Mouse (Mus musculus): Measurements from ENCODE around the gene Zbtb37. TPM values are rescaled to one million over a fixed set of nuclear protein-coding genes. Genes with fewer than 3 reads are reported as not detected.

The Zbtb37 gene
- polyA plus RNA-seq, 1 experiment = 15.5 TPM

DNA sequence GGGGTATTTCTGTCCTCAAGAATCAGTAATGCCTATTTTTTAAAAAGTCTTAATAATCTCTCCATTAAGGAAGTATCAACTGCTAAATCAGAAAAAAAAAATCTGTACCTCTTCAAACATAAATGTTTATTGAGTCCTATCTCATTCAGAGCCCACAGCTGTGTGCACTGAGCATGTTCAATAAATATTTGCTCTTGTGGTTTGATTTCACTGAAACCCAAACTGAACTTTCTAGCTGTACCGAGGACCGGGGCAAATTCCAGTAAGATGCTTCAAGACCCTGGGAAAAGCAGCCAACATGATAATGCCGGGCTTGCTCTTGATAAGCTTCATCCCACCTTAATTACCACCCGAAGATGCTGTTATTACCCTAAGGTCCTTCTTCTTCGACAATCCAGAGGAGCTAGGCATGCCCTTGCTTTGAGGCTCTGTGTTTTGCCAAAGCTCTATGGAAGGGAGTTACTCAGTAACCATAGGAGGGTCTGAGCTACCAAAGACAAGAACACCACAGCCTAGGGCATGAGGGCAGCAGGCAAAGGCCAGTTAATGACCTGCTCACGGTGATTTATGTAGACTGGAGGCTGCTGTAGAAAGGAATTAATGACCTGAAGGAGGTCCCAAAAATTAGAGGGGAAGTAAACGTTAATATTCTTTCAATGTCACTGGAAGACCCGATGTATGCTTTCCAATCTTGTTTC lies 54.0 kb downstream of the Zbtb37 start:
- TF ChIP-seq POLR2A (IDR thresholded peaks at IDR 0.05; ENCODE audit: insufficient read depth, low read length) (no peak), CTCF (IDR thresholded peaks at IDR 0.05; ENCODE audit: low read depth, low read length) (no peak), EP300 (IDR thresholded peaks at IDR 0.05; ENCODE audit: insufficient read depth, low read depth, low read length) (no peak)

GRCm38 (mm10) chr1:160980021-160980420 lies 54.6 kb downstream of the Zbtb37 start:
- Histone ChIP-seq H3K4me3 (ENCODE audit: low read depth, low read length) (no peak overlapping the region), H3K4me1 (ENCODE audit: control insufficient read depth, insufficient read depth, low read length) (no peaks in the 10 kb centered on the region), H3K27me3 (ENCODE audit: control insufficient read depth, insufficient read depth, low read length, poor library complexity, severe bottlenecking) (no peaks in the 10 kb centered on the region), H3K9ac (ENCODE audit: low read depth, poor library complexity, severe bottlenecking) (no peak overlapping the region), H3K36me3 (ENCODE audit: control insufficient read depth, insufficient read depth, low read length, poor library complexity, severe bottlenecking) (no peaks in the 10 kb centered on the region; the same call in 1 of the 2 replicates), H3K27ac (ENCODE audit: insufficient read depth, low read length) (no peak overlapping the region), H3K9me3 (replicated peaks; ENCODE audit: control insufficient read depth, insufficient read depth, low read length, poor library complexity, severe bottlenecking) (no peaks in the 10 kb centered on the region)
- no peak for TF ChIP-seq POLR2A (IDR thresholded peaks at IDR 0.05; ENCODE audit: insufficient read depth, low read length)
- TF ChIP-seq CTCF (IDR thresholded peaks at IDR 0.05; ENCODE audit: low read depth, low read length) = no peak
- TF ChIP-seq EP300 (IDR thresholded peaks at IDR 0.05; ENCODE audit: insufficient read depth, low read depth, low read length) = no peak

More for the DNA sequence above, 54.0 kb downstream of the Zbtb37 start:
- Histone ChIP-seq H3K4me3 (ENCODE audit: low read depth, low read length) (no peak overlapping the region), H3K4me1 (ENCODE audit: control insufficient read depth, insufficient read depth, low read length) (no peaks in the 10 kb centered on the region), H3K27ac (ENCODE audit: insufficient read depth, low read length) (no peak overlapping the region), H3K36me3 (ENCODE audit: control insufficient read depth, insufficient read depth, low read length, poor library complexity, severe bottlenecking) (no peaks in the 10 kb centered on the region), H3K27me3 (ENCODE audit: control insufficient read depth, insufficient read depth, low read length, poor library complexity, severe bottlenecking) (no peaks in the 10 kb centered on the region), H3K9ac (ENCODE audit: low read depth, poor library complexity, severe bottlenecking) (no peak overlapping the region), H3K9me3 (replicated peaks; ENCODE audit: control insufficient read depth, insufficient read depth, low read length, poor library complexity, severe bottlenecking) (no peaks in the 10 kb centered on the region)

DNA sequence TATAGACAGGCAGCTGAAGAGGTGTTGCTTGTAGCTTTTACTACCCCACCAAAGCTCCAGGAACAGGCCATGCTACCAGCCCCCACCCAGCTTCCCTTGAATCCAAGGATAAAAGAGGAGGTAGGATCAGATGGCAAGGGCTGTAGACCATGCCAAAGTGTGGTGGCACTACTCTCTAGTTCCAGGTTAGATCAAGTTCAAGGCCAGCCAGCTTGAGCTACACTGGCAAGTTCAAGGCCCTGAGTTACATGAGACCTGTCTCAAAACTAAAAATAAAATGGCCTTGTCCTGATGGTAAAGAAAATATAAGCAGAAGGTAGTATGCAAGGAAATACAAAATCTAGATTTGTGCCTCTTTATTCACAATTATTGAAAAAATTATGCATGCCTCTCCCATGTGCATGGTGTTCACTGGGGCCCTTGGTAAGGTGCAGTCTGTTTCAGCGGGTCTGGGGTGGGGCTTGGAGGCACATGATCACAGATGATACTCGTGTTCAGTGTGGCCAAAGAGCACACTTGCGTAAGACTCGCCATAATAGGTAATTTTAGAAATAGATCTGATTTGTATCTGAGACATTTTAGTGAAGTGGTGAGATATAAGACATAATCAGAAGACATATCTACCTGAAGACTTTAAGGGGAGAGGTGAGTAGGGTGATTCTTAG lies 56.4 kb downstream of the Zbtb37 start, which contains the start of gene Serpinc1:
TSS of gene Serpinc1 (plus strand) at position 515 of the 665 bp plus-strand sequence.
- Histone ChIP-seq H3K27me3 (ENCODE audit: control insufficient read depth, insufficient read depth, low read length, poor library complexity, severe bottlenecking) (no peaks in the 10 kb centered on the region), H3K36me3 (ENCODE audit: control insufficient read depth, insufficient read depth, low read length, poor library complexity, severe bottlenecking) (no peaks in the 10 kb centered on the region; the same call in 1 of the 2 replicates), H3K9me3 (replicated peaks; ENCODE audit: control insufficient read depth, insufficient read depth, low read length, poor library complexity, severe bottlenecking) (no peaks in the 10 kb centered on the region), H3K27ac (ENCODE audit: insufficient read depth, low read length) (no peak within 1 kb of the TSS), H3K4me3 (ENCODE audit: low read depth, low read length) (no peak within 1 kb of the TSS), H3K9ac (ENCODE audit: low read depth, poor library complexity, severe bottlenecking) (no peak within 1 kb of the TSS), H3K4me1 (ENCODE audit: control insufficient read depth, insufficient read depth, low read length) (no peaks in the 10 kb centered on the region)
- TF ChIP-seq POLR2A (IDR thresholded peaks at IDR 0.05; ENCODE audit: insufficient read depth, low read length) = no peak
- no peak for TF ChIP-seq EP300 (IDR thresholded peaks at IDR 0.05; ENCODE audit: insufficient read depth, low read depth, low read length)
- TF ChIP-seq CTCF (IDR thresholded peaks at IDR 0.05; ENCODE audit: low read depth, low read length) = no peak

DNA sequence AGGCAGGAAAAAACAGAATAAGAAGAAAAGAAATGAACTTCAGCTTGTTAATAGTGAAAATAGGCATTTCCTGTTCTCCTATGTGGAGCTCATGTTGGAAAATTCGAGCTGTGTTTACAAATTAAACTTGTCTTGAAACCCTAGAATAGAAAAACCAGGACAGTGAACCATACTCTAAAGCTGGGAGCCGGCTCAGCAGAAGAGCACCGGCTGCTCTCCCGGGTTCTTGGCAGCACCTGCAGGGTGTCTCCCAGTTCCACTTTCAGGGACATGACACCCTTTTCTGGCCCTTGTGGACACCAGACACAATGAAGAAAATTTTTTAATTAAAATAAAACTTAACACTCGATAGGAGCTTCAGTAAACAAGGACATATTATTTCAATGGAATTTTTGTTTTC lies 66.0 kb downstream of the Zbtb37 start:
- H3K9me3 ChIP-seq (replicated peaks; ENCODE audit: control insufficient read depth, insufficient read depth, low read length, poor library complexity, severe bottlenecking) = no peaks in the 10 kb centered on the region
- no peak overlapping the region for H3K4me3 ChIP-seq (ENCODE audit: low read depth, low read length)
- no peak overlapping the region for H3K27ac ChIP-seq (ENCODE audit: insufficient read depth, low read length)
- H3K27me3 ChIP-seq (ENCODE audit: control insufficient read depth, insufficient read depth, low read length, poor library complexity, severe bottlenecking) = no peaks in the 10 kb centered on the region
- peaks cover 29% of the 10 kb centered on the region for H3K36me3 ChIP-seq (ENCODE audit: control insufficient read depth, insufficient read depth, low read length, poor library complexity, severe bottlenecking)
- H3K9ac ChIP-seq (ENCODE audit: low read depth, poor library complexity, severe bottlenecking) = no peak overlapping the region
- no peaks in the 10 kb centered on the region for H3K4me1 ChIP-seq (ENCODE audit: control insufficient read depth, insufficient read depth, low read length)
- TF ChIP-seq POLR2A (IDR thresholded peaks at IDR 0.05; ENCODE audit: insufficient read depth, low read length) = no peak
- no peak for TF ChIP-seq EP300 (IDR thresholded peaks at IDR 0.05; ENCODE audit: insufficient read depth, low read depth, low read length)
- no peak for TF ChIP-seq CTCF (IDR thresholded peaks at IDR 0.05; ENCODE audit: low read depth, low read length)

GRCm38 (mm10) chr1:160967268-160967667 lies 67.4 kb downstream of the Zbtb37 start:
- no peaks in the 10 kb centered on the region for H3K9me3 ChIP-seq (replicated peaks; ENCODE audit: control insufficient read depth, insufficient read depth, low read length, poor library complexity, severe bottlenecking)
- H3K4me1 ChIP-seq (ENCODE audit: control insufficient read depth, insufficient read depth, low read length) = no peaks in the 10 kb centered on the region
- H3K36me3 ChIP-seq (ENCODE audit: control insufficient read depth, insufficient read depth, low read length, poor library complexity, severe bottlenecking) = peaks cover 39% of the 10 kb centered on the region
- H3K9ac ChIP-seq (ENCODE audit: low read depth, poor library complexity, severe bottlenecking) = no peak overlapping the region
- TF ChIP-seq EP300 (IDR thresholded peaks at IDR 0.05; ENCODE audit: insufficient read depth, low read depth, low read length) (no peak), POLR2A (IDR thresholded peaks at IDR 0.05; ENCODE audit: insufficient read depth, low read length) (no peak), CTCF (IDR thresholded peaks at IDR 0.05; ENCODE audit: low read depth, low read length) (no peak)
- no peaks in the 10 kb centered on the region for H3K27me3 ChIP-seq (ENCODE audit: control insufficient read depth, insufficient read depth, low read length, poor library complexity, severe bottlenecking)
- no peak overlapping the region for H3K4me3 ChIP-seq (ENCODE audit: low read depth, low read length)
- no peak overlapping the region for H3K27ac ChIP-seq (ENCODE audit: insufficient read depth, low read length)

DNA sequence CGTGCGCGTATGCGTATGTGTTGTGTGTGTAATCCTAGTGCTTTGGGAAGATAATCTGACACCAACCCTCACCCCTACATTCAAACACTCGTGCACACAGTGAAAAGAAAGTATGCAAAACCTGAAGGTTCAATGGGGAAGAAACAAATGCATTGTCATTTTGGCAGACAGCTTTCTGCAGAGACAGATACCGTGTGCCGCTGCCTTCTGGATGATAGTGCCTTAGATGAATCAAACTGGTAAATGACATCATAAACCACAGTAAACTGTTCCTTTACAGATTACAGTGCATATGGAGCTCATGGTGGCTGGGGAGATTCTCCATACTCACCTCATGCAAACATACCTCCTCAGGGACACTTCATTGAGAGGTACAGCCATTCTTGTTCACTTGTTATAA lies 71.5 kb downstream of the Zbtb37 start:
- Histone ChIP-seq H3K9me3 (replicated peaks; ENCODE audit: control insufficient read depth, insufficient read depth, low read length, poor library complexity, severe bottlenecking) (no peaks in the 10 kb centered on the region), H3K9ac (ENCODE audit: low read depth, poor library complexity, severe bottlenecking) (no peak overlapping the region), H3K36me3 (ENCODE audit: control insufficient read depth, insufficient read depth, low read length, poor library complexity, severe bottlenecking) (peaks cover 40% of the 10 kb centered on the region), H3K27ac (ENCODE audit: insufficient read depth, low read length) (no peak overlapping the region), H3K27me3 (ENCODE audit: control insufficient read depth, insufficient read depth, low read length, poor library complexity, severe bottlenecking) (no peaks in the 10 kb centered on the region), H3K4me3 (ENCODE audit: low read depth, low read length) (no peak overlapping the region), H3K4me1 (ENCODE audit: control insufficient read depth, insufficient read depth, low read length) (no peaks in the 10 kb centered on the region)
- TF ChIP-seq CTCF (IDR thresholded peaks at IDR 0.05; ENCODE audit: low read depth, low read length) (no peak), EP300 (IDR thresholded peaks at IDR 0.05; ENCODE audit: insufficient read depth, low read depth, low read length) (no peak), POLR2A (IDR thresholded peaks at IDR 0.05; ENCODE audit: insufficient read depth, low read length) (no peak)

Other genes with a start within 250 kb of the Zbtb37 start
- 29.8 and 37.1 TPM in 2 replicates for gene Rabgap1l, start 241.6 kb downstream of the Zbtb37 start, polyA plus RNA-seq (2011; ENCODE audit: insufficient read depth, insufficient read length, low read depth, missing spikeins)
- gene Rc3h1, start 128.4 kb downstream of the Zbtb37 start, polyA plus RNA-seq (2011; ENCODE audit: insufficient read depth, insufficient read length, low read depth, missing spikeins) = 33.1 and 36.9 TPM in 2 replicates
- gene Serpinc1, start 56.3 kb downstream of the Zbtb37 start, polyA plus RNA-seq (2011; ENCODE audit: insufficient read depth, insufficient read length, low read depth, missing spikeins) = 0.75 and 1.1 TPM in 2 replicates
- 45.4 and 46.1 TPM in 2 replicates for gene Dars2, start 35.8 kb upstream of the Zbtb37 start, polyA plus RNA-seq (2011; ENCODE audit: insufficient read depth, insufficient read length, low read depth, missing spikeins)
- gene Cenpl, start 35.9 kb upstream of the Zbtb37 start, polyA plus RNA-seq (2011; ENCODE audit: insufficient read depth, insufficient read length, low read depth, missing spikeins) = 16.2 and 16.4 TPM in 2 replicates
- 16.3 and 17.1 TPM in 2 replicates for gene Klhl20, start 96.7 kb upstream of the Zbtb37 start, polyA plus RNA-seq (2011; ENCODE audit: insufficient read depth, insufficient read length, low read depth, missing spikeins)
- gene Ankrd45, start 107.8 kb upstream of the Zbtb37 start, polyA plus RNA-seq (2011; ENCODE audit: insufficient read depth, insufficient read length, low read depth, missing spikeins) = 3.1 and 3.3 TPM in 2 replicates
- gene Tex50, start 124.5 kb upstream of the Zbtb37 start, polyA plus RNA-seq (2011; ENCODE audit: insufficient read depth, insufficient read length, low read depth, missing spikeins) = 0.64 TPM in 1 of 2 replicates, not detected in the other
- gene Prdx6, start 216.4 kb upstream of the Zbtb37 start, polyA plus RNA-seq (2011; ENCODE audit: insufficient read depth, insufficient read length, low read depth, missing spikeins) = 326 and 342 TPM in 2 replicates